Comparison of ENCODE assay signal across 9 mouse cellular contexts in genomic region chr4:106255959-106256609, GRCm38 (mm10). TPM values are rescaled to one million over a fixed set of nuclear protein-coding genes. Genes with fewer than 3 reads are reported as not detected.
DNase-seq lines count a peak whose midpoint lies in the region; ATAC-seq lines count a peak whose summit lies in the region.
"Had no signal": no experiment of that assay in that cellular context is flagged by ENCODE, and none has a peak within 500 bp of the region (broad histone marks: within the 10 kb centered on the region; RNA-seq: fewer than 3 reads in every experiment).

No protein-coding gene starts in this region.

- H3K9me3 ChIP-seq in neural tube, embryonic 13.5 days = no peaks in the 10 kb centered on the region; the same call in 1 of the 2 replicates
- no peaks in the 10 kb centered on the region for H3K9me3 ChIP-seq in heart, embryonic 16.5 days (replicated peaks; ENCODE audit: control insufficient read depth, low read length)
- H3K9me3 ChIP-seq: lung, embryonic 15.5 days had no signal

- H3K9ac ChIP-seq in neural tube, embryonic 13.5 days = no peak overlapping the region
- H3K9ac ChIP-seq in heart, embryonic 16.5 days (ENCODE audit: low read length) = no peak overlapping the region
- H3K9ac ChIP-seq: lung, embryonic 15.5 days had no signal

- peaks cover 9% of the 10 kb centered on the region for H3K4me1 ChIP-seq in neural tube, embryonic 13.5 days (replicated peaks)
- H3K4me1 ChIP-seq in heart, embryonic 16.5 days (ENCODE audit: control insufficient read depth, insufficient read depth, low read length) = peaks cover 24% of the 10 kb centered on the region

- peak; percentile 32; the same call in 1 of the 2 replicates for ATAC-seq in neural tube, embryonic 13.5 days (ENCODE audit: low read depth)
- ATAC-seq in heart, embryonic 16.5 days (replicated peaks; ENCODE audit: extremely low read depth, insufficient read depth, low FRiP score) = peak; percentile 83
- no peak for ATAC-seq in CD4-positive, CD25-positive, alpha-beta regulatory T cell, adult 4 months

- no peak overlapping the region for H3K4me3 ChIP-seq in neural tube, embryonic 13.5 days
- H3K4me3 ChIP-seq in heart, embryonic 16.5 days (ENCODE audit: low read length) = no peak overlapping the region
- H3K4me3 ChIP-seq: lung, embryonic 15.5 days had no signal

- 0 out of 2 replicates have a peak overlapping the region, but pooled peaks have one; percentile 25 for H3K27ac ChIP-seq in neural tube, embryonic 13.5 days (replicated peaks)
- H3K27ac ChIP-seq in heart, embryonic 16.5 days (ENCODE audit: low read length) = peak overlapping the region; percentile 79
- H3K27ac ChIP-seq: lung, embryonic 15.5 days had no signal

- peak; percentile 56 for DNase-seq in adrenal gland, adult 2 months
- no peak for DNase-seq in adrenal gland, postnatal 4 days (ENCODE audit: low spot score in 2 of 2)
- DNase-seq in neural tube, embryonic 10.5 days (ENCODE audit: extremely low spot score, low spot score) = no peak
- peak; percentile 75 to 78 for DNase-seq in layer of hippocampus, postnatal 10 days (ENCODE audit: low spot score in 2 of 2)
- DNase-seq in right cerebral cortex, postnatal 25 days = peak; percentile 22

- no peak overlapping the region for H3K4me2 ChIP-seq in neural tube, embryonic 13.5 days
- H3K4me2 ChIP-seq in heart, embryonic 16.5 days (ENCODE audit: low read depth, low read length) = 0 out of 2 replicates have a peak overlapping the region, but pooled peaks have one; percentile 12
- H3K4me2 ChIP-seq: lung, embryonic 15.5 days had no signal

- no peaks in the 10 kb centered on the region for H3K36me3 ChIP-seq in neural tube, embryonic 13.5 days
- no peaks in the 10 kb centered on the region for H3K36me3 ChIP-seq in heart, embryonic 16.5 days (ENCODE audit: control insufficient read depth, insufficient read depth)
- H3K36me3 ChIP-seq: lung, embryonic 15.5 days had no signal

- no peaks in the 10 kb centered on the region for H3K27me3 ChIP-seq in neural tube, embryonic 13.5 days
- H3K27me3 ChIP-seq in heart, embryonic 16.5 days (ENCODE audit: control insufficient read depth, insufficient read depth, low read length) = no peaks in the 10 kb centered on the region
- H3K27me3 ChIP-seq: lung, embryonic 15.5 days had no signal

RNA-seq across cellular contexts. Expression of gene Usp24, which starts 59.9 kb away (rescaled TPM):
- total RNA-seq in adrenal gland, adult 2 months (2021) = 10 to 100 TPM; 32.9 to 34.0 TPM
- polyA plus RNA-seq in adrenal gland, adult 2 months (2012; rRNA removed) = 8.5 and 10.7 TPM in 2 replicates
- total RNA-seq in adrenal gland, postnatal 4 days (2021) = 10 to 100 TPM; 38.6 to 42.1 TPM
- polyA plus RNA-seq in neural tube, embryonic 13.5 days (2015; fragmentation: Nextera tagmentation; extraction: Ambion mirVana) = 6.7 and 7.1 TPM in 2 replicates
- polyA plus RNA-seq in heart, embryonic 16.5 days (2015; fragmentation: Nextera tagmentation; extraction: Ambion mirVana) = 5.5 and 7.0 TPM in 2 replicates
- 10 to 100 TPM; 46.7 to 53.2 TPM for total RNA-seq in layer of hippocampus, postnatal 10 days (2021)
- 10 to 100 TPM in 1 of 2 experiments, 1 to 10 TPM in 1; 9.9 to 12.9 TPM for polyA plus RNA-seq in CD4-positive, CD25-positive, alpha-beta regulatory T cell, adult 4 months (2017; shearing (Covaris generic))

Comparison
In these comparisons a context has a peak if more than half of its experiments do, and no peak if none do; other contexts are left out.
1. DNase-seq: peak in adrenal gland, adult 2 months (single experiment), layer of hippocampus, postnatal 10 days (2 of 2) and right cerebral cortex, postnatal 25 days (single experiment); none in adrenal gland, postnatal 4 days (0 of 2) and neural tube, embryonic 10.5 days (single experiment).